Mouse (Mus musculus): ENCODE results near the gene Slc12a5.

The Slc12a5 gene

DNA sequence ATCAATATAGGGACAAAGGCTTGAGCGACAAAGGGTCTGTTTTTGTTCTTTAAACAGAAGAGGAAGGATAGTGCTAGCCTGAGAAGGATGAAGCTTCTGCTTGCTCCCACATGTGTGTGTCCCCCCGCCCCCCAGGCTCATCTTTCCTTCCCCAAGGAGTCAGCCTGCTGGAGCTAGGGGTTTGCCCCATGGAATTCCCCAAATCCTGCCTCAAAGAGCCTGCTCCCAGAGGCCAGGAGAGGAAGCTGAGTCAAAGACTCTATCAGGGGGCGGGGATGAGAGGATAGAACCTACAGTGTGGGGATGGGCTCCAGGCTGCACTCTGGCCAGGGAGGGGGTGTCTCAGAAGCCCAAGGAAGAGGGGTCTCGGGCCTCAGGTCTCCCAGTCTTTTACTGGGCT lies 13.1 kb upstream of the Slc12a5 start:
- peak; percentile 62 for DNase-seq (ENCODE audit: low read depth, low spot score)

DNA sequence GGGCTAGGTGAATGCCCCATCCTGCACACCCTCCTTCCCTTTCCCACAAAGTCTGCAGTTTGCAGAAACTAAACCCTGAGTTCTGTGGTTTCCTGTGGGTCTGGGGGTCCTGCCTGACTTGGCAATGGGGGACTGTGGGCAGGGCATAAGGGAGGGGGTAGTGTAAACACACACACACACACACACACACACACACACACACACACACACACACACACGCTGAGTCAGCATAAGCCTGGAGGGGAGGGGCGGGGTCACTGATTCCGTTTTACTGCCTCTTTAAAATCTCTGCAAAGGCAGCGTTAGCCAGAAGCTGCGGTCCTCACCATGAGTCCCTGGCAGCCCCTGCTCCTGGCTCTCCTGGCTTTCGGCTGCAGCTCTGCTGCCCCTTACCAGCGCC lies 12.7 kb upstream of the Slc12a5 start:
- peak; percentile 40 for DNase-seq (ENCODE audit: low read depth, low spot score)

DNA sequence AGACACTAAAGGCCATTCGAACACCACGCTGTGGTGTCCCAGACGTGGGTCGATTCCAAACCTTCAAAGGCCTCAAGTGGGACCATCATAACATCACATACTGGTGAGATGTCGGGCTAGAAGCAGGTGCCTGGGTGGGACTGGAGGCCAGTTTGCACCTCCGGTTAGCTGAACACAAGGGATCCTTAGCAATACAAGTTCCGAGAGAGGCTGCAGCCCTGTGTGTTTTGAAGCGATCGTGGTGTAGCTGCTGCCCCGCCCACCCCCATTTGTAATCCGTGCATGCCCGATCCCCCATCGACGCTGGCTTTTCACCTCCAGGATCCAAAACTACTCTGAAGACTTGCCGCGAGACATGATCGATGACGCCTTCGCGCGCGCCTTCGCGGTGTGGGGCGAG lies 11.6 kb upstream of the Slc12a5 start:
- DNase-seq (ENCODE audit: low read depth, low spot score), result no peak

DNA sequence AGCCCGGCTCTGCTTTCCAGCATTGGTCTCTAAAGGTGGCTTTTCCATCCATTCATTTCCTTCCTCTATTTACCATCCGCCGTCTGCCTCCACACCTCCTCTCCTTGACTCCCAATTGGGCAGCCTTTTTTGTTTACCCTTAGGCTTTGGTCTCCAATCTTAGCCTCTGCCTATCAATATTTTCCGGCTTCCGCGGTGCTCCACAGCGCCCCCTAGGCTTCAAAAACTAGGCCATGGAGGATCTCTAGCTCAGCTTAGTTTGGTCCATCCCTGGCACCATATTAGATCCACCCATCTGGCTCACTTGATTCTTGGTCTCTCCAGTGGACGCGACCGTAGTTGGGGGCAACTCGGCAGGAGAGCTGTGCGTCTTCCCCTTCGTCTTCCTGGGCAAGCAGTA lies 10.1 kb upstream of the Slc12a5 start:
- DNase-seq (ENCODE audit: low read depth, low spot score), result no peak

DNA sequence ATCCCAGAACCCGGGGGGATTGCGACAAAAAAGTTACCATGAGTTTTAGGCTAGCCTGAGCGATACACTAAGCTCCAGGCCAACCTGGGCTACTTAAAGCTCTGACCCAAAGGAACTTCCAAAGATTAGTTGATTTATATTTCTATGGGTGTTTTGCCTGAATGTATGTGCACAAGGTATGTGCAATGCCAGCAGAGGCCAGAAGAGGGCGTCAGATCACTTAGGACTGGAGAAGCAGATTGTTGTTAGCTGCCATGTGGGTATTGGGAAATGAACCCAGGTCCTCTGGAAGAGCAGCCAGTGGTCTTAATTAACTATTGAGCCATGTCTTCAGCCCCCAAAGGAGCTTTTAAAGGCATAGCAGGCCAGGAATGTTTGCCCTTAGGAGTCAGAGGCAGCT lies 8.9 kb upstream of the Slc12a5 start:
- no peak for DNase-seq (ENCODE audit: low read depth, low spot score)

DNA sequence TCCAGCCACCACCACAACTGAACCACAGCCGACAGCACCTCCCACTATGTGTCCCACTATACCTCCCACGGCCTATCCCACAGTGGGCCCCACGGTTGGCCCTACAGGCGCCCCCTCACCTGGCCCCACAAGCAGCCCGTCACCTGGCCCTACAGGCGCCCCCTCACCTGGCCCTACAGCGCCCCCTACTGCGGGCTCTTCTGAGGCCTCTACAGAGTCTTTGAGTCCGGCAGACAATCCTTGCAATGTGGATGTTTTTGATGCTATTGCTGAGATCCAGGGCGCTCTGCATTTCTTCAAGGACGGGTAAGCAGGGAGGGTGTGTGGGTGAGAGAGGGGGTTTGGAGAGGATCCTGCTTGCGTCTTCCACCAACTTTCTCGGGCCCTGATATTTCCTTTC lies 8.2 kb upstream of the Slc12a5 start:
- DNase-seq (ENCODE audit: low read depth, low spot score), result no peak

DNA sequence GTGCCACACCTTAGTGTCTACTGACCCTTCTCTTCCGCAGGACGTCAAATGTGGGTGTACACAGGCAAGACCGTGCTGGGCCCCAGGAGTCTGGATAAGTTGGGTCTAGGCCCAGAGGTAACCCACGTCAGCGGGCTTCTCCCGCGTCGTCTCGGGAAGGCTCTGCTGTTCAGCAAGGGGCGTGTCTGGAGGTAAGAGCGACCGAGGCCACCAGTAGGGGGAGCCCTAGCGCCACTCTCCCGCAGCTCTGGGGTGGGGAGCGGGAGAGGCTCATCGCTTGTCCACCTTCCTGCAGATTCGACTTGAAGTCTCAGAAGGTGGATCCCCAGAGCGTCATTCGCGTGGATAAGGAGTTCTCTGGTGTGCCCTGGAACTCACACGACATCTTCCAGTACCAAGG lies 7.4 kb upstream of the Slc12a5 start:
- peak; percentile 36 for DNase-seq (ENCODE audit: low read depth, low spot score)

DNA sequence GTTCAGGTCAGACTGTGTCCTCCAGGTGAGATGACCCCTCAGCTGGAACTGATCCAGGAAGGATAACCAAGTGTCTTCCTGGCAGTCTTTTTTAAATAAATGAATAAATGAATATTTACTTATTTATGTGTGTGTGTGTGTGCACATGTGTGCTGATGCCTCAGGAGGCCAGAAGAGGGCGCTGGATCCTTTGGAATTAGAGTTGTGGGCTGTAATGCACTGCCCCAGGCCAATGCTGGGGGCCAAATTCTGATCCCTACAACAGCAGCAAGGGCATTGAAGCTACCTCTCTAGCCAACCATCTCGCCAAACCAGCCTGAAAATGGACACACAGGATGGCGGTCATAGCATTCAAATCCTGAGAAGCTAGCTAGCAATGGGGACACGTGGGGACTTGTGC lies 4.9 kb upstream of the Slc12a5 start:
- DNase-seq (ENCODE audit: low read depth, low spot score), result no peak

DNA sequence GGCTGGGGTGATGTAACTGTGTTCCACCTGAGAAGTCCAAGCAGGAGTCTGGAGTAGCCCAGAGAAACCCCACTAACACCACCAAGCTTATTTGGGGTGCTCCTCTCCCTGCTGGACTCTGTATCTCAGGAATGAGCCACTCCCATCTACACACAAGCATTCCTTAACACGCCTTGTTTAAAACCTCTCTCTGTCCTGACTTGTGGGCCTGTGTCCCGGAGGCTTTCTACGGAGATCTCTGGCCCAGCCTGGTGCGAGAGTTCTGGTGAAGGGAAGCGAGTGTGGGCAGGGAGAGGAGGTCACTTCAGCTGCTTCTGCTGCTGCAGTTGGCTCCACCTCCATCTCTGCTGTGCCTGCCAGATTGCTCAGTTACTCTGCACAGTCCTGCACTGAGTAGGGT lies 4.4 kb upstream of the Slc12a5 start:
- DNase-seq (ENCODE audit: low read depth, low spot score), result no peak

DNA sequence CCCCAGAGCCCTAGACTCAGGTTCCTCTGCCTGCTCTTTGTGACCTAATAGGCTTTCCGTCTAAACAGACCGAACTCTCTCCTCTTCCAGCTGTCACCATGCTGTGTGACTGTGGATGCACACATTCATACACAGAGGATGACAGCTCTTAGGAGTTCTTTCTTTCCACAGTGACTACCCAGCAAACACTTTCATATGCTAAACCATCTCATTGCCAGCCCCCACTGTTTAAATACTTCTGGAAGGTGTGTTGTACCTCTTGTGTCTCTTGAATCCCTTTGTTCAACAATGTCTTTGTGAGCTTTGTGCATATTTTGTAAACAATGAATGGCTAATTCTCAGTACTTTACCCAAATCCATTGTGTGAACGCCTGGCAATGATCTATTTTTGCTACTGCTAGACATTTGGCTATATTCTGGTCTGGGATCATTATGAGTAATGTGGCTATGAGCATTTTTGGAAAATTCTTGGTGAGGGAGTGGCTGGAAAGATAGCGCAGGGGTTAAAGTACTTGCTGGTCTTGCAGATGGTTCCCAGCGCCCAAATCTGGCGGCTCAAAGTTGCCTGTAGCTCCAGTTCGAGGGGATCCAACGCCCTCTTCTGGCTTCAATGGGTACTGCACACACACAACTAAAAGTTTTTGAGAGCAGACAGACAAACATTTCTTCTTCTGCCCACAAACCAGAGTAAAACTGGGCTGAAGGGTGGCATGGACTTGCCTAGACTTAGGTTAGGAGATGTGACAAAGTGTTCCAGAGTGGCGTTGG lies 2.9 kb upstream of the Slc12a5 start:
- DNase-seq (ENCODE audit: low read depth, low spot score), result no peak

DNA sequence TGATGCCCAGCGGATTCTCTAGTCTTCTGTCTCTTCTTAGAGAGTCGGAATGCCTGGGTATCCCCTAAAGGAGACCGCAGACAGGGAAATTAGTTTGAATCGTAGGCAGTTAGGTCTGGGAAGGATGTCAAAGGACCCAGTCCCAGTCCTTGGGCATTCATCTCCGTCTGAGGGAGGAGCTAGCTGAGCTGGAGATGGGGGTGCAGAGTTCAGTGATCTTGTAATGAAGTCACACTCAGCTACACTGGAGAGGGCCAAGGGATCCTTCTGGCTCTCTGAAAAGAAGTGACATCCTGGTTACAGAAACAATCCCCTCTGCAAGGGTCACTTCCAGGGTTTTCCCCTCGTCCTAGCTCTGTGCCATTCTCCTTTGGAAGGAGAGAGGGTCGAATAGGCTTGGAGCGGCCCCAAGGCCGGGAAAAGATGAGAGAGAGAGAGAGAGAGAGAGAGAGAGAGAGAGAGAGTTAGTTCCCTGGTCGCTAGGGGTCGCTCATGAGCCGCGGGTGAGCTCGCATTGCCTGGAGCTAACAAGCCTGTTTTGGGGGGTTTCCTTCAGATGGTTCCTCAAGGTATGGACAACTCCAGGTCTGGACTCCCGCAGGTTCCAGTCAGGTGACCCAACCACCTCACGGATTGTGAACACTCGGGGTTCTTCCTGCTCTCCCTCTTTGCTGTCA lies 1.0 kb downstream of the Slc12a5 start:
- peak; percentile 63 for DNase-seq (ENCODE audit: low read depth, low spot score)

DNA sequence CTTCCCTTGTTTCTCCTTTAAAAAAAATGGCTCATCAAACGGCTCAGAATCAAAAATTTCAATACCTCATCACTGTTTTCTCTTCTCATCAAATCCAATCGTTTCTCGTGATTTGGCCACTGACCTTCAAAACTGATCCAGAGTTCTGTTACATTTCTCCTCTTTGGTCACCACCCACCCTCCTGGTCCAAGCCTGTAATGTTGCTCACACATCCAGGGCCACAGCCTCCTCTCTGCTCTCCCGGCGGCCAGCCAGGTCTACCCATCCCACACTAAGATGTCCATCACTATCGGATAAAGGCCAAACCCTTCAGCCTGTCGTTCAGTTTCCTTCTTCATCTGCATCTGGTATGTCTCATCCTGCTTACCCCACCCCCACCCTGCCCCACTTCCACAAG lies 1.6 kb downstream of the Slc12a5 start:
- DNase-seq (ENCODE audit: low read depth, low spot score), result no peak

DNA sequence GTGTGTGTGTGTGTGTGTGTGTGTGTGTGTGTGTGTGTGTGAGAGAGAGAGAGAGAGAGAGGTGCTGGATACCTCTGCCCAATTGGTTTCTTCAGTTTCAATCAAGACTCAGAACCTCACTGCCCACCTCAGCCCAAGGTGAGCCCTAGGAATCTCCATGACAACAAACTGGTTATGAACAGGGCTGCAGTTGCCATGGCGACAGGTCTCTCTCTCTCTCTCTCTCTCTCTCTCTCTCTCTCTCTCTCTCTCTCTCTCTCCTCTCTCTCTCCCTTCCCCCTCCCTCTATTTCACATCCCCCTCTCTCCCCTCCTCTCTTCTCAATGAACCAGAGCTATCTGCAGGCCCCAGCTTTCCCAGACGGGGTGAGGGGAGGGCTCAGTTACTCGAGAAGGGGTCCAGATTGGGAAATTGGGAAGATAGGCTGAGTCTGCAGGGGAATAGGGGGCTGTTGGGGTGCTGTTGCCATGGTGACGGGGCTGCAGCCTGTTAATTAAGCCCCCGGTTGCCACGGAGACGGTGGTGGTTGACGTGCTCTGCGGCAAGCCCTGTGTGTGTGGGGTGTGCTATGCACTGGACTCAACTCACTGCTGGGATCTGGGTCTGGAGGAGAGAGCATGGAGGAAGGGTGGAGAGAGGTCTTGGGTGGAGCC lies 3.8 kb downstream of the Slc12a5 start:
- DNase-seq (ENCODE audit: low read depth, low spot score), result no peak

DNA sequence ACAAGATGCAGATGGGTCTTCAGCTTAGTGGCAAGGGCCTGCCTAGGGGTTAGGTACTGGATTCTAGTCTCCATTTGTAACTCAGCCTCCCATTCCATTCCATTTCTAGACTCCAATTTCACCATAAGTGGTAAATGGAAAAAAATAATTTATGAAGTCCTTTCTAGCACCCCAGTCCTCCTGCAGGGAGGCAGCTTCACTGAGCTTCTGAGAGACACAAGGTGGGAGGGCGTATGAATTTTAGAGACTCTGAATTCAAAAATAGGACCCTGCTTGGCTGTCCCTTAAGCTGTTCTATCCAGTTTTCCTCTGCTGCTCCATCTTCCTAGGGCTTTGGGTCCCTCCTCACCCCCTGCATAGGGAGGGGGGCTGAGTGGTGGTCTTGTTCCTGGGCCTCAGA lies 4.4 kb downstream of the Slc12a5 start:
- DNase-seq (ENCODE audit: low read depth, low spot score), result no peak

DNA sequence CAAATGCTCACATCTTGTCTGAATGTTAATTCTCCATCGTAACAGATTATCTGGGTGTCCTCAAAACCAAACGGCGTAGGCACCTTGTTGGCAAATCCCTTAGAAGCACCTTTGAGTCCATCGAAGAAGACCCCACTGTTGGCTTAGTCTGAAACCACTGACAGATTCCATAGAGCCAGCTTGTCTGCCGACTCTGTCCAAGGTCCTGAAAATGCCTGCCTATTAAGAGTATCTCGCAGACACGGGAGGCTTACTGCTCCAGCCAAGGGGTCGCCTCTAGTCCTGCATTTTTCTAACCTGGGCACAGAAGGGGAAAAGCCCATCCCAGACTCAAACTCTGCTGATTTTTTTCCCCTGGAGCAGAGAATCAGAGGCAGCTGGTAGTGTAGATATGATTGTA lies 5.8 kb downstream of the Slc12a5 start:
- peak; percentile 68 for DNase-seq (ENCODE audit: low read depth, low spot score)

DNA sequence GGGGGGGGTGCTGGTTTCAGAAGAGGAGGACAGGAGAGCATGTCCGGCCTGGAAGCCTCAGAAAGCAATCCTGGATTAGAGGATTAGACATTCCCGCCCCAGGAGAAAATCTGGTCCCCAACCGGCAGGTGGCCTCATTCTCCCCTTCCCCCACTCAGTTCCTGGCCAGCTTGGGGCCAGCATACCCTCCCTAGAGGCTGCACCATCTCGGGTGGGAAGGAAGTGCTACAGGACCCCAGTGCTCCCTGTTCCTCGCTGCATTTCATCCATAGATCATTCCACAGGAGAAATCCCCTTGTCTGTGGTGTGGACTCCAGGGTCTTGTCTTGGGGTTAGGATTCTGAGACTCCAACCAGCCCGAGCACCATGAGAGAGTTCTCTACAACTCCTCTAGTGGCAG lies 6.6 kb downstream of the Slc12a5 start:
- DNase-seq (ENCODE audit: low read depth, low spot score), result no peak

DNA sequence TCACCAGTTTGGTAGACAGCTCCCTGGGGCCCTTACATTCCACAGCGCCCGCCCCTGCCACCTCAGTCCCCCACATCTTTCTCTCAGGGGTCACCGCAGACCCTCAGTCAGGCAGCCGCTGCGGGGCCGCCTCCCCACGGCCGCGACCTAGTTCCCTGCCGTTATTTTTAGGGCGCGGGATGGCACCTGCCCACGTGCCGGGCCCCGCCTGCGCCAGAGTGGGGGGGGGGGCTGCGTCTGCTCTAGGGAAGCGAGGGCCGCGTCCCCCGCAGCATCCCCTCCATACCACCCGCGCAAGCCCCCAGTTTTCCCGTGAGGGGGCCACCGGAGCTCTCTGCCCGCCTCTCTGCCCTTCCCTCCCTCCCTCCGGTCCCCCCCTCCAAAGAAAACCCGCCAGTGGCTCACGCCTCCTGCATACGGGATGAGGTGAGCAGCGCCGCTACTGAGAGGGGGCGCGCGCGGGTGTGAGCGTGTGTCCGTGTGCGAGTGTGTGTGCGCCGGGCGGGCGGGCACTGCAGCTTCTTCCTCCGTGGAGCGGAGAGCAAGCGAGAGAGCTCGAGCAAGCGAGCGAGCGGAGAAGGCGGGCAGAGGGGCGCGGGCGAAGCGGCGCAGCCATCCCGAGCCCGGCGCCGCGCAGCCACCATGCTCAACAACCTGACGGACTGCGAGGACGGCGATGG lies 7.3 kb downstream of the Slc12a5 start:
- no peak for DNase-seq (ENCODE audit: low read depth, low spot score)

DNA sequence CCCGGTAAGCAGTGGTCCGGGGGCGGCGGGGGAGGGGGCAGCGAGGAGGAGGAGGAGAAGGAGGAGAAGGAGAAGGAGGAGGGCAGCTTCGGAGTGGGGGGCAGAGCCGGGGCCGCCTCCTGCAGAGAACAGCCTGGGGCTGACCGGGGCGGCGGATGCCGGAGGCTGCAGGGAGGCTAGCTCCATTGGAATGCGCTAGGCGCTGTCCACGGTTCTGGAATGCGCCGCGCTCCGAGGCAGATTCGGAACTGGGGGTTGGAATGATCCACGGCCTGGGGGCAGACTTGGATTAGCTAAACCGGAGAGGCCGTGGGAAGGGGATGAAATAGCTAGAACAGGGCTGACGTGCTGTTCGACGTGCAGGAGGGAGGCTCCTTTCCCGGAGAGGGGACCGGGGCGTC lies 7.8 kb downstream of the Slc12a5 start:
- DNase-seq (ENCODE audit: low read depth, low spot score), result peak; percentile 53

DNA sequence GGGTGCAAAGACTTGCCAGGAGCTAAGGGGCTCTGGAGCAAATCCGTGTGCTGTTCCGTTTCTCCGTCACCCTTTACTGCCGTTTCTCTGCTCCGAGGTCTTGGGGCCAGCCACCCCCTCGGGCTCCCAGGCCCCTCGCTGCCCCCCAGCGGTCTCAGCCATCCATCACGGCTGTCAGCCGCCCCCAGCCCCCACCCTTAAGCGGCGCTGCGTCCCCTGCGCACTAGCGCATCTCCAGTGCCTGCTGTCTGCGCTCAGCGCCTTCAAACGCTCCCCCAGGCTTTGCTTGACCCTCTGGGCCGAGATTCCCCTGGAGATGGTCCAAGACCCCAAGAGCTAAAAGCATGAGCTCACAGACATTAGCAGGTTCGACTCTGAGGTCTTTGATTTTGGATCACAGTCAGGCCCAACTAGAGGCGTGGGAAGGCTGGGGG lies 8.8 kb downstream of the Slc12a5 start:
- no peak for DNase-seq (ENCODE audit: low read depth, low spot score)

DNA sequence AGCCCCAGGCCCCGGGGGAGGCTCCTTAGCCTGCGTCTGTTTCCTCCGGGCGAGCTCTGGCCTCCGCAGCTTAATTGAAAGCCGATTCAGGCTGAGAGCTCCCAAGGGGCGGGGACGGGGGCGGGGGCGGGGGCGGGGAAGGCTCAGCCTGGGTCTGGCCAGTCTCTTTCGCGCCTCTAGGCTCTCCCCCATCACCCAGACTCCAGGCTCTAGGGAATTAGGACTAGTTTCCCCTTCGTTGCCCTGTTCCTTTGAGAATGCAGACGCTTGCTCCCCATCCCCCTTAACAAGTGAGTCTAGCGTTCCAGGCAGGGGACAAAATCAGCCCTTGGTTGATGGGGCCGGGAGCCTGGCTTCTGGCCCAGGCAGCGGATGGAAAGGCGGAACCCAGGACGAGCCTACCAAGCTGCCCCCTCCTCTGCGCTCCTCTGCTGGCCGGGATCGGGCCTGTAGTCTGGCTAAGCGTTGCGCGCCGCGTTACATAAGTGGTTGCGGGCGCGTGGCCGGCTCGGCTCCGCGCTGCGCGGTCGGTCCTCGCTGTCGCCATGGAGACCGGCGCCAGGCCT lies 10.1 kb downstream of the Slc12a5 start:
- no peak for DNase-seq (ENCODE audit: low read depth, low spot score)

DNA sequence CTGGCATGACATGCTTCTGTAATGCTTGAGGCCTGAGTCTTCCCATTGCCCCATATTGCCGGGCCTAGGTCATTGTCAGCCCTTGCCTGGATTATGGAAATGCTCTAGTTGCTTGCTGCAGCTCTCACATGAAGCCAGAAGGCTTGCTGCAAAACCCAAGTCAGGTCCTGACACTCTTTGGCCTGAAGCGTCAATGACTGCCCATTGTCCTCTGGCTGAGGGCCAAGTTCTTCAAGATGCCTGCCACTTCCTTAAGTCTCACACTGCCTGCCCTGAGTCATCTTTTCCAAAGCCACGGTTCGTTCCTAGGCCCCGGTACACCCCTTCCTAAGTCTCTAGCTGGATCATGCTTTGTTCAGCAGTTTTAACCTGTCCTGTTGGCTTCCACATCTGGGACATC lies 12.0 kb downstream of the Slc12a5 start:
- peak; percentile 86 for DNase-seq (ENCODE audit: low read depth, low spot score)

DNA sequence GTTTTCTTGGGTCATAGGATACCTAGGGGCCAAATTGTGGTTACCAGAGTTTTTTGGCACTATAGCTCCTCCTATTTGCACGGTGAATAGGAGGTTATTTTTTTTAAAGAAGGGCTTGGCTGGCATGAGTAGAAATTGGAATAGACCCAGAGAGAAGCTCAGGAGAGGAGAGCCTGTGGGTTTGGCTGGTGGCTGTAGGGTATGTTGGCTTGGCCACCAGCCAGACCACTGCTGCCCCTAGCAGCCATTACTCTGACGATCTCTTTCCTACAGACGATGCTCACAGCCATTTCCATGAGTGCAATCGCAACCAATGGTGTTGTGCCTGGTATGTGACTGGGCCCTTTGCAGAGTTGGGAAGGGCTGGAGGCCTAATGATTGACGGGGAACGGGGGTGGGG lies 15.0 kb downstream of the Slc12a5 start:
- peak; percentile 25 for DNase-seq (ENCODE audit: low read depth, low spot score)
